In the genomic region with DNA sequence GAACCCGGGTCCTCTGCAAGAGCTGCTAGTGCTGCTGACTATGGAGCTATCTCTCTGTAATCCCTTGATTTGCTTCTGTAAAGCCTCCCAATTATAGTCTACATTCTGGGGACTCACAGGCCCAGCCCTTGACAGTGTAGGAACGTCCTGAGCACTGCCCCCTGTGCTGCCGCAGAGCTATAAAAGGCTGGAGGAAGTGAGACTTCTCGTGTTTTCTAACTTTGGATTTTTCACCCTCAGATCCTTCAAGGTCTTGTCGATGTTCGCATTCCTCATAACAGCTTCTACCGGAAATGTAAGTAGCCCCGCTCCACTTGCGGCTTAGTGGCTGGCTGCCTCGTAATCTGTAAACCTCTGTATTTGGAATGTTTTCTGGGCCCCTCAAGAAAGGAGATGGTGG, we compare ENCODE assay signal across 21 mouse cellular contexts. TPM values are rescaled to one million over a fixed set of nuclear protein-coding genes. Genes with fewer than 3 reads are reported as not detected.
DNase-seq lines count a peak whose midpoint lies in the region; ATAC-seq and TF ChIP-seq lines count a peak whose summit lies in the region.
"Had no signal": no experiment of that assay in that cellular context is flagged by ENCODE, and none has a peak within 500 bp of the region (broad histone marks: within the 10 kb centered on the region; RNA-seq: fewer than 3 reads in every experiment).

No protein-coding gene starts in this region.

- ATAC-seq in forebrain, embryonic 11.5 days (replicated peaks; ENCODE audit: low FRiP score), result no peak
- ATAC-seq in forebrain, embryonic 14.5 days, result no peak
- 0 out of 2 replicates have a peak, but pooled peaks have one; percentile 22 for ATAC-seq in common myeloid progenitor, adult 5-6 weeks (replicated peaks; ENCODE audit: low read depth, poor library complexity, severe bottlenecking)
- ATAC-seq in hindbrain, embryonic 12.5 days (ENCODE audit: low FRiP score), result no peak
- ATAC-seq: forebrain, postnatal 0 days had no signal

- H3K27me3 ChIP-seq in forebrain, embryonic 11.5 days (ENCODE audit: control insufficient read depth, insufficient read depth, low read length), result no peaks in the 10 kb centered on the region
- H3K27me3 ChIP-seq in forebrain, embryonic 14.5 days (replicated peaks; ENCODE audit: control insufficient read depth, insufficient read depth, low read length), result no peaks in the 10 kb centered on the region
- no peaks in the 10 kb centered on the region for H3K27me3 ChIP-seq in spleen, adult 2 months (ENCODE audit: control insufficient read depth, insufficient read depth, low read length)
- no peaks in the 10 kb centered on the region for H3K27me3 ChIP-seq in hindbrain, embryonic 12.5 days
- H3K27me3 ChIP-seq: embryonic facial prominence, embryonic 12.5 days; forebrain, embryonic 12.5 days; heart, embryonic 12.5 days; hindbrain, embryonic 15.5 days had no signal

- DNase-seq in forebrain, embryonic 11.5 days (ENCODE audit: low spot score), result peak; percentile 24
- DNase-seq in forebrain, embryonic 14.5 days (ENCODE audit: low spot score), result no peak
- no peak for DNase-seq in spleen, adult 2 months (ENCODE audit: low read depth in 1 of 2, low spot score in 2 of 2)
- DNase-seq in spleen, adult 12 weeks (ENCODE audit: low spot score), result no peak
- no peak for DNase-seq in lung, adult 18-20 months
- DNase-seq: adrenal gland, postnatal 10 days; cerebellum, adult 11 months; cerebellum, adult 8-10 months; cerebellum, postnatal 14 days; forebrain, postnatal 0 days; gastrocnemius, postnatal 25 days had no signal

- no peaks in the 10 kb centered on the region for H3K9me3 ChIP-seq in forebrain, embryonic 11.5 days (ENCODE audit: control insufficient read depth, low read length)
- no peaks in the 10 kb centered on the region for H3K9me3 ChIP-seq in forebrain, embryonic 14.5 days (replicated peaks; ENCODE audit: control insufficient read depth, low read length)
- no peaks in the 10 kb centered on the region for H3K9me3 ChIP-seq in hindbrain, embryonic 12.5 days (replicated peaks)
- H3K9me3 ChIP-seq: embryonic facial prominence, embryonic 12.5 days; forebrain, embryonic 12.5 days; heart, embryonic 12.5 days; hindbrain, embryonic 10.5 days; hindbrain, embryonic 15.5 days had no signal

- no peaks in the 10 kb centered on the region; the same call in 1 of the 2 replicates for H3K36me3 ChIP-seq in forebrain, embryonic 11.5 days (ENCODE audit: control insufficient read depth, insufficient read depth, low read length)
- H3K36me3 ChIP-seq in forebrain, embryonic 14.5 days (ENCODE audit: control insufficient read depth, insufficient read depth, low read length), result peaks cover 44% of the 10 kb centered on the region
- H3K36me3 ChIP-seq in spleen, adult 2 months (ENCODE audit: control insufficient read depth, insufficient read depth, low read length), result peaks cover 4% of the 10 kb centered on the region; the same call in 1 of the 2 replicates
- peaks cover 33% of the 10 kb centered on the region for H3K36me3 ChIP-seq in hindbrain, embryonic 12.5 days

- H3K4me2 ChIP-seq in forebrain, embryonic 11.5 days (ENCODE audit: low read depth, low read length, severe bottlenecking), result no peak overlapping the region
- H3K4me2 ChIP-seq in forebrain, embryonic 14.5 days (ENCODE audit: low read length), result no peak overlapping the region
- H3K4me2 ChIP-seq in hindbrain, embryonic 12.5 days (replicated peaks), result no peak overlapping the region
- H3K4me2 ChIP-seq: embryonic facial prominence, embryonic 12.5 days; forebrain, embryonic 12.5 days; heart, embryonic 12.5 days; hindbrain, embryonic 15.5 days had no signal

- no peak overlapping the region for H3K27ac ChIP-seq in forebrain, embryonic 11.5 days (ENCODE audit: low read depth, low read length)
- H3K27ac ChIP-seq in forebrain, embryonic 14.5 days (ENCODE audit: low read depth, low read length), result no peak overlapping the region
- H3K27ac ChIP-seq in spleen, adult 2 months (ENCODE audit: insufficient read depth, low read length), result peak overlapping the region; percentile 32; the same call in 1 of the 2 replicates
- H3K27ac ChIP-seq in hindbrain, embryonic 12.5 days, result no peak overlapping the region
- H3K27ac ChIP-seq: embryonic facial prominence, embryonic 12.5 days; forebrain, embryonic 12.5 days; heart, adult 2 months; hindbrain, embryonic 10.5 days; hindbrain, embryonic 15.5 days had no signal

- H3K4me1 ChIP-seq in forebrain, embryonic 11.5 days (replicated peaks; ENCODE audit: control insufficient read depth, insufficient read depth, low read length), result no peaks in the 10 kb centered on the region
- H3K4me1 ChIP-seq in forebrain, embryonic 14.5 days (ENCODE audit: control insufficient read depth, insufficient read depth, low read length), result no peaks in the 10 kb centered on the region
- no peaks in the 10 kb centered on the region for H3K4me1 ChIP-seq in spleen, adult 2 months (ENCODE audit: control insufficient read depth, insufficient read depth, insufficient read length)
- H3K4me1 ChIP-seq in hindbrain, embryonic 12.5 days, result no peaks in the 10 kb centered on the region
- H3K4me1 ChIP-seq: embryonic facial prominence, embryonic 12.5 days; heart, embryonic 12.5 days; hindbrain, embryonic 15.5 days had no signal

- TF ChIP-seq POLR2A in spleen, adult 2 months (IDR thresholded peaks at IDR 0.05; ENCODE audit: low read depth, low read length), result no peak

- no peak for TF ChIP-seq CTCF in spleen, adult 2 months (IDR thresholded peaks at IDR 0.05; ENCODE audit: extremely low read depth, insufficient read depth, insufficient read length, insufficient replicate concordance)

- H3K9ac ChIP-seq in forebrain, embryonic 11.5 days (ENCODE audit: low read length), result no peak overlapping the region
- H3K9ac ChIP-seq in forebrain, embryonic 14.5 days (ENCODE audit: low read length), result no peak overlapping the region
- no peak overlapping the region for H3K9ac ChIP-seq in hindbrain, embryonic 12.5 days
- H3K9ac ChIP-seq: embryonic facial prominence, embryonic 12.5 days; forebrain, embryonic 12.5 days; forebrain, postnatal 0 days; heart, embryonic 12.5 days; hindbrain, embryonic 15.5 days had no signal

- 95% methylated on average over 10 of the region's 10 CpGs for WGBS in forebrain, embryonic 11.5 days
- 93% methylated on average over 10 of the region's 10 CpGs for WGBS in forebrain, embryonic 14.5 days
- WGBS in spleen, adult 2 months, result 69% methylated on average over 10 of the region's 10 CpGs
- 88% methylated on average over 10 of the region's 10 CpGs for WGBS in hindbrain, embryonic 12.5 days

- no peak overlapping the region for H3K4me3 ChIP-seq in forebrain, embryonic 11.5 days (ENCODE audit: low read depth, low read length)
- no peak overlapping the region for H3K4me3 ChIP-seq in forebrain, embryonic 14.5 days (ENCODE audit: low read depth, low read length)
- H3K4me3 ChIP-seq in spleen, adult 2 months (ENCODE audit: extremely low read depth, insufficient read depth, insufficient read length), result no peak overlapping the region
- no peak overlapping the region for H3K4me3 ChIP-seq in hindbrain, embryonic 12.5 days
- H3K4me3 ChIP-seq: embryonic facial prominence, embryonic 12.5 days; forebrain, embryonic 12.5 days; heart, adult 2 months; heart, embryonic 12.5 days; hindbrain, embryonic 10.5 days; hindbrain, embryonic 15.5 days had no signal

RNA-seq across cellular contexts. Expression of gene Rpp14, which starts 30.8 kb away (rescaled TPM):
- 64.5 and 69.2 TPM in 2 replicates for polyA plus RNA-seq in forebrain, embryonic 11.5 days (2014; fragmentation: Nextera tagmentation; extraction: Ambion mirVana)
- polyA plus RNA-seq in forebrain, embryonic 14.5 days (2014; fragmentation: Nextera tagmentation; extraction: Ambion mirVana), result 58.3 and 65.1 TPM in 2 replicates
- 3.0 and 4.7 TPM in 2 replicates for polyA plus RNA-seq in spleen, adult 2 months (2012; rRNA removed)
- total RNA-seq in common myeloid progenitor, adult 5-6 weeks (2017), result 65.8 and 88.9 TPM in 2 replicates
- polyA plus RNA-seq in hindbrain, embryonic 12.5 days (2016; fragmentation: Nextera tagmentation; extraction: Ambion mirVana), result 45.4 and 47.5 TPM in 2 replicates

RNA-seq across cellular contexts. Expression of gene Abhd6, which starts 46.6 kb away (rescaled TPM):
- polyA plus RNA-seq in forebrain, embryonic 11.5 days (2014; fragmentation: Nextera tagmentation; extraction: Ambion mirVana), result 19.2 and 19.5 TPM in 2 replicates
- 33.5 and 34.1 TPM in 2 replicates for polyA plus RNA-seq in forebrain, embryonic 14.5 days (2014; fragmentation: Nextera tagmentation; extraction: Ambion mirVana)
- 8.3 and 8.6 TPM in 2 replicates for polyA plus RNA-seq in spleen, adult 2 months (2012; rRNA removed)
- total RNA-seq in common myeloid progenitor, adult 5-6 weeks (2017), result 1.4 and 1.8 TPM in 2 replicates
- polyA plus RNA-seq in hindbrain, embryonic 12.5 days (2016; fragmentation: Nextera tagmentation; extraction: Ambion mirVana), result 19.5 and 19.6 TPM in 2 replicates

RNA-seq across cellular contexts. Expression of gene Pxk, which starts 48.7 kb away (rescaled TPM):
- polyA plus RNA-seq in forebrain, embryonic 11.5 days (2014; fragmentation: Nextera tagmentation; extraction: Ambion mirVana), result 24.3 and 26.4 TPM in 2 replicates
- 42.8 and 48.3 TPM in 2 replicates for polyA plus RNA-seq in forebrain, embryonic 14.5 days (2014; fragmentation: Nextera tagmentation; extraction: Ambion mirVana)
- polyA plus RNA-seq in spleen, adult 2 months (2012; rRNA removed), result 42.5 and 46.2 TPM in 2 replicates
- 6.8 and 14.0 TPM in 2 replicates for total RNA-seq in common myeloid progenitor, adult 5-6 weeks (2017)
- polyA plus RNA-seq in hindbrain, embryonic 12.5 days (2016; fragmentation: Nextera tagmentation; extraction: Ambion mirVana), result 43.0 and 46.7 TPM in 2 replicates

RNA-seq across cellular contexts. Expression of gene Dnase1l3, which starts 55.0 kb away (rescaled TPM):
- polyA plus RNA-seq in forebrain, embryonic 11.5 days (2014; fragmentation: Nextera tagmentation; extraction: Ambion mirVana), result not detected in 2 replicates
- polyA plus RNA-seq in forebrain, embryonic 14.5 days (2014; fragmentation: Nextera tagmentation; extraction: Ambion mirVana), result 0.05 and 0.15 TPM in 2 replicates
- 69.2 and 69.9 TPM in 2 replicates for polyA plus RNA-seq in spleen, adult 2 months (2012; rRNA removed)
- total RNA-seq in common myeloid progenitor, adult 5-6 weeks (2017), result not detected in 2 replicates
- 0.08 TPM in 1 of 2 replicates, not detected in the other for polyA plus RNA-seq in hindbrain, embryonic 12.5 days (2016; fragmentation: Nextera tagmentation; extraction: Ambion mirVana)
- total RNA-seq: forebrain, postnatal 0 days; gastrocnemius, adult 18-20 months; gastrocnemius, postnatal 25 days had no signal
- polyA plus RNA-seq: C2C12; forebrain, embryonic 12.5 days had no signal
